Mouse (Mus musculus): ENCODE data around the gene Edil3. TPM values are rescaled to one million over a fixed set of nuclear protein-coding genes. Genes with fewer than 3 reads are reported as not detected.

Edil3 gene
- under 1 TPM; 0.24 to 0.72 TPM for polyA plus RNA-seq (2017; shearing (Covaris generic))

DNA sequence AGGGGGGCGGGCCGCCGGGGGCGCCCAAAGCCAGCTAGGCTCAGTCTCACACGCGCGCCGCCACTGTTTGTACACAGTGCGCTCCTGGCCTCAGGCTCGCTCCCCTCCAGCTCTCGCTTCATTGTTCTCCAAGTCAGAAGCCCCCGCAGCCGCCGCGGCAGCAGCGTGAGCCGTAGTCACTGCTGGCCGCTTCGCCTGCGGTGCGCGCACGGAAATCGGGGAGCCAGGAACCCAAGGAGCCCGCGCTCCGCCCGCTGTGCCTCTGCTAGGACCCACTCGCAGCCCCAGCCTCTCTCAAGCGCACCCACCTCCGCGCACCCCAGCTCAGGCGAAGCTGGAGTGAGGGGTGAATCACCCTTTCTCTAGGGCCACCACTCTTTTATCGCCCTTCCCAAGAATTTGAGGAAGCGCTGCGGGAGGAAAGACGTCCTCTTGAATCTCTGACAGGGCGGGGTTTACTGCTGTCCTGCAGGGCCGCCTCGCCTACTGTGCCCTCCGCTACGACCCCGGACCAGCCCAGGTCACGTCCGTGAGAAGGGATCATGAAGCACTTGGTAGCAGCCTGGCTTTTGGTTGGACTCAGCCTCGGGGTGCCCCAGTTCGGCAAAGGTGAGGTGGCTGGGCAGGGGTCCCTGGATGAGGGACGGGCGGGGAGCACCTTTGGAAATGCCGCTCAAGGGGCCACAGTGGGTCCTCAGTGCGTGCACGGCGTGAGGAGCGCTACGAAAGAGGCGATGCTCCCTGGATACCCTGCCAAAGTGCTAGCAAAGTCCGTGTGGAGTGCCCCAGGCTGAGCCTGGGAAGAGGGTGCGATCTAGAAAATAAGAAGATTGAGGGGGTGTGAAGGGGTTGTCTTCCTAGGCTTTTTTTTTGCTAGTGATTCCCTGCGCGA lies at the start of gene Edil3:
Gene Edil3 (plus strand): TSS at position 33 of the 892 bp plus-strand sequence.

Data from inflammation-experienced regulatory T-cells (primary cell).